Mouse (Mus musculus) liver, embryonic 14.5 days (tissue): ENCODE results near the gene Hist1h3f. TPM values are rescaled to one million over a fixed set of nuclear protein-coding genes. Genes with fewer than 3 reads are reported as not detected.
"Not testable (repeated sequence)": the region's sequence is repeated elsewhere in the genome, so short reads cannot be mapped to it uniquely, and the experiment has no call there.

Experiments used
- ATAC-seq: fragments of 200-750 bp; cut with Nextera tagmentation; 2 replicates; pipeline ENCODE4 v1.8.0; 2017; ENCODE audit warnings: moderate number of reproducible peaks, mild to moderate bottlenecking, moderate library complexity; ENCODE audit not compliant: insufficient read depth
- DNase-seq, 3 experiments: peaks; one replicate each; pipeline ENCODE4 v3.0.0-alpha.2; 2012 to 2013; ENCODE audit warnings: low read depth in 3 of 3, low spot score in 3 of 3
- H3K27ac ChIP-seq: fragments of 300-500 bp; sonication (generic); 2 replicates; pipeline ENCODE4 v1.5.1; 2014; ENCODE audit warnings: moderate library complexity, mild to moderate bottlenecking, control low read depth, inconsistent platforms
- H3K27me3 ChIP-seq: fragments of 300-500 bp; sonication (generic); 2 replicates; pipeline ENCODE4 v1.6.1; 2014; ENCODE audit warnings: mild to moderate bottlenecking, low read length, moderate library complexity; ENCODE audit not compliant: control insufficient read depth, insufficient read depth
- H3K36me3 ChIP-seq: fragments of 300-500 bp; sonication (generic); replicated peaks from 2 replicates; pipeline ENCODE4 v1.6.1; 2014; ENCODE audit warnings: low read depth; ENCODE audit not compliant: control insufficient read depth, insufficient read depth
- H3K4me1 ChIP-seq, 2 experiments: fragments of 200-500 bp in 1 of 2; fragments of 300-500 bp in 1 of 2; sonication (generic) in 1 of 2; replicated peaks; 2 replicates each; pipeline ENCODE4 v1.6.1; 2012 to 2014; ENCODE audit warnings: antibody characterized with exemption in 1 of 2, inconsistent platforms in 1 of 2, low read length in 1 of 2; ENCODE audit not compliant: control insufficient read depth in 2 of 2, insufficient read depth in 2 of 2
- H3K4me2 ChIP-seq: fragments of 300-500 bp; sonication (generic); 2 replicates; pipeline ENCODE4 v1.6.1; 2014; ENCODE audit warnings: low read depth, mild to moderate bottlenecking, control low read depth, moderate library complexity
- H3K4me3 ChIP-seq, 2 experiments: fragments of 200-500 bp in 1 of 2; fragments of 300-500 bp in 1 of 2; sonication (generic) in 1 of 2; 2 replicates each; pipeline ENCODE4 v1.5.1; 2012 to 2014; ENCODE audit warnings: low read depth in 2 of 2, low read length in 2 of 2, mild to moderate bottlenecking in 2 of 2, control low read depth in 1 of 2, inconsistent platforms in 1 of 2, moderate library complexity in 1 of 2; ENCODE audit not compliant: insufficient read depth in 1 of 2
- H3K9ac ChIP-seq: fragments of 300-500 bp; sonication (generic); replicated peaks from 2 replicates; pipeline ENCODE4 v1.6.1; 2014; ENCODE audit warnings: mild to moderate bottlenecking, control low read depth, moderate library complexity
- H3K9me3 ChIP-seq: fragments of 300-500 bp; sonication (generic); 2 replicates; pipeline ENCODE4 v1.6.1; 2016; ENCODE audit warnings: low read length, mixed read lengths; ENCODE audit not compliant: control insufficient read depth
- CTCF ChIP-seq: IDR thresholded peaks from 2 replicates; pipeline ENCODE4 v1.5.1; 2016; ENCODE audit warnings: antibody characterized with exemption, low read depth, control low read depth
- EP300 ChIP-seq: IDR thresholded peaks from 2 replicates; pipeline ENCODE4 v1.6.1; 2016; ENCODE audit warnings: antibody characterized with exemption, low read depth
- WGBS: fragments of 180-500 bp; shearing (Covaris S2); extraction: QIAGEN DNeasy Blood & Tissue Kit; methylation state at CpG from one replicate; pipeline ENCODE4 v1.1.7; 2014; ENCODE audit not compliant: insufficient replicate concordance; 5-methylcytosine and 5-hydroxymethylcytosine counted together
- polyA plus RNA-seq, 2 experiments: library from polyadenylated mRNA; depleted of rRNA in 1 of 2; stranded (reverse) in 1 of 2; unstranded in 1 of 2; fragments of >200 nt; fragmentation: Nextera tagmentation in 1 of 2; extraction: Ambion mirVana in 1 of 2; gene quantifications; 2 replicates each; pipeline versions ENCODE4 v1.2.1 to v1.2.3; 2012 to 2014

Hist1h3f gene
- polyA plus RNA-seq, 2 experiments: 1.1 to 5.1 TPM

DNA sequence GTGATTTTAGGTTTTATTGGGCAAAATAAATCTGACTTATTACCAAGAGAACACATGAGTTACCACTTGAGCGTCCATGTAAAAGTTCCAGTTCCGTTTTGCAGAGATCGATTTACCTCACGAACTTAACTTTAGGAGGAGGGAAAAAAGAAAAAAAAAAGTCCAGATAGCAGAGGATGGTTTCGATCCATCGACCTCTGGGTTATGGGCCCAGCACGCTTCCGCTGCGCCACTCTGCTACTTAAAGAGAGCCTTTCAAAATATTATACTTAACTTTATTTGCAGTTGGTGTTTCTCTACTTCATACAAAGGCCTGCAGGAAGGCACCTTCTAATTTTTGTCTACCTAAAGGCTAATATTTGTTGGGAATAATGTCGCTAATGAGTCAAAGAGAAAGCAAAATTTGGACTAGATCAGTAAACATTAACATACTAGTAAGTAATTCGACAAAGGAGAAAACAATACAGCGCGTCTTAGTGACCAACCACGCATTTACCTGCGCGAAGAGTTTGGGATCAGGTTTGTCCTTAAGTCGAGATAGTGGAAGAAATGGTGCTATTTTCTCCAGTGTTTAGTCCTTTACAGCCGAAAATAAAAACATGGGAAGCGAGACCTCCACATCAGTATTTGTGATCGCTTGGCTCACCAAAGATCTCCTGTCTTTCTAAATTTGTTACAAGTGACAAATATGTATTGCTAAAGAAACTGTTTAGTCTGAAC lies 13.5 kb upstream of the Hist1h3f start:
- H3K4me3 ChIP-seq: peak overlapping the region; percentile 64 to 74
- peak overlapping the region; percentile 95 for H3K4me2 ChIP-seq
- H3K27ac ChIP-seq: peak overlapping the region; percentile 100
- H3K4me1 ChIP-seq: peaks cover 17 to 20% of the 10 kb centered on the region in 2 experiments
- no peaks in the 10 kb centered on the region for H3K27me3 ChIP-seq
- DNase-seq (peak in 1 of 3 experiments; percentile 68), ATAC-seq (no peak)
- no peaks in the 10 kb centered on the region for H3K9me3 ChIP-seq
- no peaks in the 10 kb centered on the region for H3K36me3 ChIP-seq
- TF ChIP-seq CTCF (no peak), EP300 (no peak)
- WGBS: under 1% methylated on average over 20 of the region's 20 CpGs
- peak overlapping the region; percentile 99 for H3K9ac ChIP-seq

DNA sequence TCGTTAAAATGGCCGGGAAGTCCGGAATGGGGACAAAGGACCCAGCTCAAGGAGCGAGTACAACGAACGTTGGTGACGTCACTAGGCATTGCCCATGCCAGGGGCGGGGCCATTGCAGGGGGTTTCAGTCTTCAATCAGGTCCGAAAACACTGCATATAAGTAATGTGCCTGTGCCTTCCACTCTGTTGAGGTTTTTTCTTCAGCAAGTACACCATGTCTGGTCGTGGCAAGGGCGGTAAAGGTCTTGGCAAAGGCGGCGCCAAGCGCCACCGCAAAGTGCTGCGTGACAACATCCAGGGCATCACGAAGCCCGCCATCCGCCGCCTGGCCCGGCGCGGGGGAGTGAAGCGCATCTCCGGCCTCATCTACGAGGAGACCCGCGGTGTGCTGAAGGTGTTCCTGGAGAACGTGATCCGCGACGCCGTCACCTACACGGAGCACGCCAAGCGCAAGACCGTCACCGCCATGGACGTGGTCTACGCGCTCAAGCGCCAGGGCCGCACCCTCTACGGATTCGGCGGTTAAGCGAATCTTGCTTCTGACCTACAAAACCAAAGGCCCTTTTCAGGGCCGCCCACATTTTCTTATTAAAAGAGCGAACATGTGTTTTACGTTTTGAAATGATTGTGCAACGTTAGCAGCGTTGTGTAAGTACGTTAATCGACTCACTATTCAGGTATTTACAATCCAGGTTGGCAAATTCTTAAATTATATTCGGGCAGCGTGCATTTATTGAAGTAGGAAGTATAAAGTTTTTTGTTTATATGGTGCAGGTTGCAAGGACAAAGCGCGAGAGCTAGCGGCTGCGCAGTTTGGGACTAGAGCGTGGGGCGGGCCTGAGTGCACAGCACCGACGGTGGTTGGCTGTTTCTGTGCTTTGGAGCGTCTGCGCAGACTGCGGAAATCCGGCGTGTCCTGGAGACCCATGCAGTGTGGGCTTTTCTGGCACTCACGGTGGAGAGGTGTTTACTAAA lies 12.7 kb upstream of the Hist1h3f start, which contains the start of gene Hist1h4h:
Hist1h4h (plus strand) TSS at position 150 of the 975 bp plus-strand sequence.
- Histone ChIP-seq H3K27ac (peak within 1 kb of the TSS; percentile 100), H3K4me3 (peak within 1 kb of the TSS; percentile 64 to 74), H3K36me3 (no peaks in the 10 kb centered on the region), H3K27me3 (no peaks in the 10 kb centered on the region), H3K4me2 (peak within 1 kb of the TSS; percentile 95), H3K9ac (peak within 1 kb of the TSS; percentile 99), H3K4me1 (peaks cover 11 to 12% of the 10 kb centered on the region in 2 experiments), H3K9me3 (no peaks in the 10 kb centered on the region)
- TF ChIP-seq EP300 (peak; percentile 89), CTCF (no peak)
- WGBS: under 1% methylated on average over 55 of the region's 70 CpGs
- peak; percentile 93 to 95 (median 95) for DNase-seq
- ATAC-seq: peak; percentile 61

DNA sequence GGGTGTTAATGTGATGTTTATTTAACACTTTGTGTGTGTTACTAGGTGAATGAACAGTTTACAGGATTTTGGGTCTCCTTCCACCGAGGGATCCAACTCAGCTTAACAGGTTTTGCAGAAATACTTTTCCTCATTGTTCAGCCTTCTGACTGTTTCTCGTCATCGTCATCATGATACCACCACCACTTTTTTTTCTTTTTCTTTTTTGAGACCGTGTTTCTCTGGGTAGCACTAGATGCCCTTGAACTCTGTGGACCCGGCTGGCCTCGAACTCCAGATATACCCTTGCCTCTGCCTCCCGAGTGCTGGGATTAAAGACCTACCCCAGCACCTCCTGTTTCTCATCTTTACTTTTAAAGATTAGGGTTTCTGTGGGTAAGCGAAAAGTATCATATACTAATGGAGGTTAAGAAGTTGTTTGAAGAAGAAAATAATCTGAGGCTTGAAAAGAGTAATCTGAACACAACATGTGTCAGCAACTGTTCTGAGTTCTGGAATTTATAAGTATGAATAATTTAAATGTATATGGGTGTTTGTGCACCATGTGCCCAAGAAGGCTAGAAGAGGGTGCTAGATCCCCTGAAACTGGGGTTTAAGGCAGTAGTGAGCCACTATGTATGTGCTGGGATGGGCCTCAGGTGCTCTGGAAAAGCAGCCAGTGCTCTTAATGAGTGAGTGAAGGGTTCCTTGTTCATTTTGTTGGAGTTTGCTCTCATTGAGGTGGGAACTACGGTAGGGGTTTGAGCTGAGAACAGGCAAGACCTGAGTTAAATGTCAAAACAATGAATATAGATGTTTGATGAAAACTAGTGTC lies 11.4 kb upstream of the Hist1h3f start:
- 11% methylated on average over 9 of the region's 9 CpGs for WGBS
- no peaks in the 10 kb centered on the region for H3K36me3 ChIP-seq
- no peaks in the 10 kb centered on the region for H3K27me3 ChIP-seq
- no peak for ATAC-seq
- peak overlapping the region; percentile 99 for H3K9ac ChIP-seq
- H3K4me1 ChIP-seq: peaks cover 19 to 20% of the 10 kb centered on the region in 2 experiments
- TF ChIP-seq EP300: no peak; the same call in 1 of the 2 replicates
- no peak for TF ChIP-seq CTCF
- no peak for DNase-seq
- H3K9me3 ChIP-seq: no peaks in the 10 kb centered on the region
- peak overlapping the region; percentile 95 for H3K4me2 ChIP-seq
- peak overlapping the region; percentile 100 for H3K27ac ChIP-seq
- H3K4me3 ChIP-seq: peak overlapping the region; percentile 51 to 74

DNA sequence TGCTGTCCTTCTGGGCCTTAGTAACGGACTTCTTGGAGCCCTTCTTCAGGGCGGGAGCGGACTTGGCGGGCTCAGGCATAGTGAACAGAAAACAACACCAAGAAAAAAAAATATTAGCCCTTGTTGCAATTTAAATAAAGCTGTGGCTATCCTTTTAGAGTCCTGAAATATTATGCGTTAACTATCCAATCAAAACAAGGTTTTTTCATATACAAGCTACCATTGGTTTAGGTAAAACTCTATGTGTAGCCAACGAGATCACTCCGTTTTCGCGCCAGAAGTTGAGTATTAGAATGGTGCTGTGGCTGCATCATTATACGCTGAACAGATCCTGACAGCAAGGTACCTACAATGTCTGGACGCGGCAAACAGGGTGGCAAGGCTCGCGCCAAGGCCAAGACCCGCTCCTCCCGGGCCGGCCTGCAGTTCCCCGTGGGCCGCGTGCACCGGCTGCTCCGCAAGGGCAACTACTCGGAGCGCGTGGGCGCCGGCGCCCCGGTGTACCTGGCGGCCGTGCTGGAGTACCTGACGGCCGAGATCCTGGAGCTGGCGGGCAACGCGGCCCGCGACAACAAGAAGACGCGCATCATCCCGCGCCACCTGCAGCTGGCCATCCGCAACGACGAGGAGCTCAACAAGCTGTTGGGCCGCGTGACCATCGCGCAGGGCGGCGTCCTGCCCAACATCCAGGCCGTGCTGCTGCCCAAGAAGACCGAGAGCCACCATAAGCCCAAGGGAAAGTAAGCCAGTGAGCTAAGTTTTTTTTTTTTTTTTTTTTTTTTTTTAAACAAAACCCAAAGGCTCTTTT lies 10.1 kb upstream of the Hist1h3f start, which contains the start of gene Hist1h2af:
Hist1h2af (plus strand) TSS at position 347 of the 808 bp plus-strand sequence.
- peak within 1 kb of the TSS; percentile 99 for H3K9ac ChIP-seq
- peak within 1 kb of the TSS; percentile 74 to 84 for H3K4me3 ChIP-seq
- H3K36me3 ChIP-seq, H3K9me3 ChIP-seq, H3K27me3 ChIP-seq: not testable (repeated sequence)
- WGBS: 0% methylated on average over 25 of the region's 53 CpGs
- TF ChIP-seq CTCF: peak; percentile 25
- peaks cover 23 to 24% of the 10 kb centered on the region in 2 experiments for H3K4me1 ChIP-seq
- peak within 1 kb of the TSS; percentile 100 for H3K27ac ChIP-seq
- peak within 1 kb of the TSS; percentile 95 for H3K4me2 ChIP-seq
- ATAC-seq (peak; percentile 36), DNase-seq (peak; percentile 91 to 92 (median 92))
